Comparison of ENCODE assay signal across 17 mouse cellular contexts in the genomic region with DNA sequence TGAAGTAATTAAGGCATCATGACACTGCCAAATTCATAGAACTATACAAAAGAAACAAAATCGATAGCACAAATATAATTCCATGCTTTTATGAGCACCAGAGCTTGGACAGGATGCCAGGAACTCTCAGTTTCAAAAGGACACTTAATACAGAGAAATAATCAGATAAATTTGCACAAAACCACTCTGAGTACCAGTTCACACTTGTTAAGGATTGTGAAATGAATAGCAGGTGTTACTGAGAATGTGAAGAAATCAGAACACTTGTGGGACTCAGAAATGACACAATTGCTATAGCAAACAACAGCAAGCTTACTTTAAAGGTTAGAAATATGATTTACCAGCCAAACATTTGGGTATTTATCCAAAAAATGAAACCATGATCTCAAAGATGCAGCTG.
"Had no signal": no experiment of that assay in that cellular context is flagged by ENCODE, and none has a peak within 500 bp of the region (broad histone marks: within the 10 kb centered on the region; RNA-seq: fewer than 3 reads in every experiment).

No protein-coding gene starts in this region.

- H3K4me3 ChIP-seq: midbrain, embryonic 10.5 days; midbrain, embryonic 12.5 days; neural tube, embryonic 13.5 days; neural tube, embryonic 15.5 days had no signal

- DNase-seq: lung, adult 18-20 months; lung, embryonic 14.5 days; lung, postnatal 4 days; midbrain, embryonic 14.5 days; retina, postnatal 1 day; right cerebral cortex, adult 18-20 months; right cerebral cortex, postnatal 25 days; right cerebral cortex, postnatal 4 days; spleen, adult 18-20 months; thymus, adult 18-20 months; thymus, postnatal 14 days; thymus, postnatal 36 days had no signal

- H3K27ac ChIP-seq: liver, embryonic 14.5 days; midbrain, embryonic 10.5 days; midbrain, embryonic 12.5 days; neural tube, embryonic 13.5 days; neural tube, embryonic 15.5 days had no signal
